31 mouse cellular contexts compared by ENCODE assay signal in the genomic region with DNA sequence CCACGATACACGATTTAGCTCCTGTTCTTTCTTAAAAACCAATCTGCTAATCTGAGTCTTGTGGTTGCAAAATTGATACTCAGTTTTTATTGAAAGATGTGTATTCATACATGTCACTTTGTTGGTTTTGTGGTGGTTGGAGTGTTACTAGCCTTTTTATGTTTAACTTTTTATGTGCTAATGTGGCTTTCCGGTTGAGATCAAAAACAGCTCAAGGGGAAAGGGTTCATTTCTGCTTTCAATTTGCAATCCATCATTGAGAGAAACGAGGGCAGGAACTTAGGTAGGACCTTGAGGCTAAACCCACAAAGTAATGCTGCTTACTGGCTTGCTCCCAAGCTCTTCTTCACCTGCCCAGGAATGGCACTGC. TPM values are rescaled to one million over a fixed set of nuclear protein-coding genes. Genes with fewer than 3 reads are reported as not detected.
A peak's percentile ranks its signal among the peaks of the same experiment; 100 is the strongest.
DNase-seq lines count a peak whose midpoint lies in the region; ATAC-seq lines count a peak whose summit lies in the region.
"Had no signal": no experiment of that assay in that cellular context is flagged by ENCODE, and none has a peak within 500 bp of the region (broad histone marks: within the 10 kb centered on the region; RNA-seq: fewer than 3 reads in every experiment).

No protein-coding gene starts in this region.

- no peak overlapping the region for H3K27ac ChIP-seq in hindbrain, embryonic 11.5 days (ENCODE audit: low read depth, low read length)
- H3K27ac ChIP-seq: forebrain, embryonic 12.5 days; hindbrain, embryonic 15.5 days; limb, embryonic 10.5 days; limb, embryonic 15.5 days; liver, embryonic 14.5 days; midbrain, embryonic 10.5 days; midbrain, embryonic 15.5 days; neural tube, embryonic 13.5 days had no signal

- H3K4me3 ChIP-seq in hindbrain, embryonic 11.5 days (ENCODE audit: low read depth, low read length), result no peak overlapping the region
- H3K4me3 ChIP-seq: erythroblast, embryonic 14.5 days; forebrain, embryonic 12.5 days; hindbrain, embryonic 15.5 days; limb, embryonic 10.5 days; limb, embryonic 15.5 days; midbrain, embryonic 10.5 days; midbrain, embryonic 15.5 days; neural tube, embryonic 13.5 days had no signal

- no peak overlapping the region for H3K9ac ChIP-seq in hindbrain, embryonic 11.5 days (ENCODE audit: low read depth, low read length)
- H3K9ac ChIP-seq: forebrain, embryonic 12.5 days; forebrain, postnatal 0 days; hindbrain, embryonic 15.5 days; limb, embryonic 15.5 days; liver, embryonic 14.5 days; midbrain, embryonic 15.5 days; neural tube, embryonic 13.5 days had no signal

- WGBS in hindbrain, embryonic 11.5 days, result 83% methylated on average over 4 of the region's 4 CpGs

- no peaks in the 10 kb centered on the region for H3K4me1 ChIP-seq in hindbrain, embryonic 11.5 days (replicated peaks; ENCODE audit: control insufficient read depth, insufficient read depth, low read length)
- H3K4me1 ChIP-seq: forebrain, embryonic 12.5 days; hindbrain, embryonic 15.5 days; limb, embryonic 10.5 days; limb, embryonic 15.5 days; midbrain, embryonic 10.5 days; midbrain, embryonic 15.5 days; neural tube, embryonic 13.5 days had no signal

- no peak overlapping the region for H3K4me2 ChIP-seq in hindbrain, embryonic 11.5 days (replicated peaks; ENCODE audit: low read depth, low read length)
- H3K4me2 ChIP-seq: forebrain, embryonic 12.5 days; heart, embryonic 11.5 days; hindbrain, embryonic 15.5 days; limb, embryonic 15.5 days; midbrain, embryonic 15.5 days; neural tube, embryonic 13.5 days had no signal

- no peaks in the 10 kb centered on the region for H3K27me3 ChIP-seq in splenic B cell, adult 2 months (ENCODE audit: control insufficient read depth, insufficient read depth, low read length, poor library complexity, severe bottlenecking)
- no peaks in the 10 kb centered on the region for H3K27me3 ChIP-seq in hindbrain, embryonic 11.5 days (ENCODE audit: control insufficient read depth, insufficient read depth, low read length)
- H3K27me3 ChIP-seq: CH12.LX; forebrain, embryonic 12.5 days; hindbrain, embryonic 15.5 days; limb, embryonic 15.5 days; midbrain, embryonic 15.5 days; neural tube, embryonic 13.5 days had no signal

- peak; percentile 80 for ATAC-seq in CD4-positive, CD25-positive, alpha-beta regulatory T cell, adult 4 months
- peak; percentile 71 for ATAC-seq in activated CD4-positive, CD25-positive, alpha-beta regulatory T cell, adult 4 months
- ATAC-seq in inflammation-experienced regulatory T-cells, adult 6 months, result peak; percentile 84
- no peak for ATAC-seq in hindbrain, embryonic 11.5 days (ENCODE audit: low FRiP score)
- ATAC-seq: forebrain, postnatal 0 days; intestine, embryonic 16.5 days; midbrain, embryonic 15.5 days had no signal

- no peaks in the 10 kb centered on the region for H3K36me3 ChIP-seq in splenic B cell, adult 2 months (ENCODE audit: control insufficient read depth, insufficient read depth, low read length, poor library complexity, severe bottlenecking)
- H3K36me3 ChIP-seq in hindbrain, embryonic 11.5 days (ENCODE audit: control insufficient read depth, insufficient read depth, low read length), result no peaks in the 10 kb centered on the region
- H3K36me3 ChIP-seq: forebrain, embryonic 12.5 days; G1E; hindbrain, embryonic 15.5 days; limb, embryonic 10.5 days; limb, embryonic 15.5 days; midbrain, embryonic 10.5 days; midbrain, embryonic 15.5 days; neural tube, embryonic 13.5 days had no signal

- H3K9me3 ChIP-seq in hindbrain, embryonic 11.5 days (ENCODE audit: control insufficient read depth, low read length), result no peaks in the 10 kb centered on the region
- H3K9me3 ChIP-seq: forebrain, embryonic 12.5 days; G1E; hindbrain, embryonic 15.5 days; limb, embryonic 10.5 days; limb, embryonic 15.5 days; midbrain, embryonic 10.5 days; midbrain, embryonic 15.5 days; neural tube, embryonic 13.5 days had no signal

- peak; percentile 47 for DNase-seq in splenic B cell, adult 2 months (ENCODE audit: low read depth, low spot score)
- DNase-seq in lung, postnatal 4 days, result no peak
- DNase-seq in urinary bladder, postnatal 4 days (ENCODE audit: low spot score in 2 of 2), result no peak
- no peak for DNase-seq in hindbrain, embryonic 11.5 days (ENCODE audit: low spot score)
- DNase-seq: adrenal gland, postnatal 14 days; cerebellum, adult 11-12 months; cerebellum, adult 9-11 months; forebrain, postnatal 0 days; gastrocnemius, postnatal 14 days; heart, adult 18-20 months; heart, postnatal 4 days; kidney, adult 9 months; kidney, postnatal 10 days; lung, adult 2 months; lung, postnatal 10 days had no signal

RNA-seq across cellular contexts. Expression of a gene that starts 13.0 kb away (rescaled TPM):
- polyA plus RNA-seq in CD4-positive, CD25-positive, alpha-beta regulatory T cell, adult 4 months (2017; shearing (Covaris generic)), result 10 to 100 TPM; 63.9 to 98.2 TPM
- polyA plus RNA-seq in activated CD4-positive, CD25-positive, alpha-beta regulatory T cell, adult 4 months (2017; shearing (Covaris generic)), result 10 to 100 TPM; 44.1 to 47.8 TPM
- 10 to 100 TPM; 45.7 to 77.6 (median 58.3) TPM for polyA plus RNA-seq in inflammation-experienced regulatory T-cells, adult 6 months (2017; shearing (Covaris generic))
- polyA plus RNA-seq in hindbrain, embryonic 11.5 days (2014; fragmentation: Nextera tagmentation; extraction: Ambion mirVana), result 74.4 and 82.5 TPM in 2 replicates
